Mouse (Mus musculus): ENCODE data around the gene Fmo1. TPM values are rescaled to one million over a fixed set of nuclear protein-coding genes. Genes with fewer than 3 reads are reported as not detected.

Fmo1 gene
- 102 and 125 TPM in 2 replicates for polyA plus RNA-seq (2012; rRNA removed; ENCODE audit: low replicate concordance)

GRCm38 (mm10) chr1:162866280-162866681 lies at the start of gene Fmo1:
Gene Fmo1, minus strand, starts transcription at chr1:162866610.

GRCm38 (mm10) chr1:162897838-162898811 lies 31.7 kb upstream of the Fmo1 start, which contains the start of gene Fmo2:
Gene Fmo2, minus strand, starts transcription at chr1:162898726.

GRCm38 (mm10) chr1:162813836-162814156 lies 52.6 kb downstream of the Fmo1 start, which contains the start of gene Fmo4:
Gene Fmo4, minus strand, starts transcription at chr1:162813972.

Other genes starting within 250 kb of the Fmo1 start
- 4.8 and 8.3 TPM in 2 replicates for gene Myoc, start 227.5 kb downstream of the Fmo1 start, polyA plus RNA-seq (2012; rRNA removed; ENCODE audit: low replicate concordance)
- not detected in 2 replicates for gene Myocos, start 208.4 kb downstream of the Fmo1 start, polyA plus RNA-seq (2012; rRNA removed; ENCODE audit: low replicate concordance)
- 20.2 and 49.4 TPM in 2 replicates for gene Prrc2c, start 126.1 kb downstream of the Fmo1 start, polyA plus RNA-seq (2012; rRNA removed; ENCODE audit: low replicate concordance)
- gene Fmo4, start 52.6 kb downstream of the Fmo1 start, polyA plus RNA-seq (2012; rRNA removed; ENCODE audit: low replicate concordance), result 0.48 and 1.0 TPM in 2 replicates
- gene Fmo2, start 32.1 kb upstream of the Fmo1 start, polyA plus RNA-seq (2012; rRNA removed; ENCODE audit: low replicate concordance), result 16.0 and 23.8 TPM in 2 replicates
- 0.13 TPM in 1 of 2 replicates, not detected in the other for gene Fmo6, start 70.9 kb upstream of the Fmo1 start, polyA plus RNA-seq (2012; rRNA removed; ENCODE audit: low replicate concordance)
- gene Fmo3, start 117.9 kb upstream of the Fmo1 start, polyA plus RNA-seq (2012; rRNA removed; ENCODE audit: low replicate concordance), result not detected in 2 replicates
- not detected in 2 replicates for gene Mroh9, start 219.1 kb upstream of the Fmo1 start, polyA plus RNA-seq (2012; rRNA removed; ENCODE audit: low replicate concordance)